Mouse (Mus musculus): ENCODE data around the gene Rapgef1.

- TF ChIP-seq CTCF (IDR thresholded peaks at IDR 0.05): peak; percentile 81
- TF ChIP-seq EP300 (IDR thresholded peaks at IDR 0.05): no peak
These were observed 112.0 kb downstream of the Rapgef1 start for GRCm38 (mm10) chr2:29731545-29731944.

Measured in lung, postnatal 0 days (tissue).